Mouse (Mus musculus) spleen, postnatal 10 days (tissue): Measurements from ENCODE around the gene Fads1.
A peak's percentile ranks its signal among the peaks of the same experiment; 100 is the strongest.
"Not testable (repeated sequence)": the region's sequence is repeated elsewhere in the genome, so short reads cannot be mapped to it uniquely, and the experiment has no call there.

ENCODE experiments used
- DNase-seq, 2 experiments: peaks; one replicate each; pipeline ENCODE4 v3.0.0; 2021 to 2022; ENCODE audit warnings: low spot score in 2 of 2

The Fads1 gene

DNA sequence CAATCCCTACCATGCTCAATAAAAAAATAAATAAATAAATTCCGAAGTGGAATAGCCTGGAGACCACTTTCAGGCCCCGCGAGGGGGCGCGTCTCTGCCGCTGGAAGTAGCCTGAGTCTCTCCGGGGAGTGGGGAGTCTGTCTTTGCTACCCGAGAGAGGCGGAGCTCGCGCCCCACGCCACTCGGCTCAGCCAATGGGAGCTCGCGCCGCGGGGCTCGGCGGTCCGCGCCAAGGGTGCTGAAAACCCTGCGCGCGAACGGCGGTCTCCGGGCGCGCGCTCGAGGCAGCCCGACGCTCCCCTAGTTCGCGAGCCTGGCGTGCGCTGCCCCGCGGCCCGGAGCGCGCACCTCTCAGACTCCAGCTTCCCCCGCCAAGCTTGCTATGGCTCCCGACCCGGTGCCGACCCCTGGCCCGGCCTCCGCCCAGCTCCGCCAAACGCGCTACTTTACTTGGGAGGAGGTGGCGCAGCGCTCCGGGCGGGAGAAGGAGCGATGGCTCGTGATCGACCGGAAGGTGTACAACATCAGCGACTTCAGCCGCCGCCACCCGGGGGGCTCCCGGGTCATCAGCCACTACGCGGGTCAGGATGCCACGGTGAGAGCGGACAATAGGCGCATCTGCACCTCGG is at the start of gene Fads1:
Gene Fads1, plus strand, starts transcription at position 219 of the 629 bp plus-strand sequence.
- DNase-seq: peak; percentile 82 to 91

DNA sequence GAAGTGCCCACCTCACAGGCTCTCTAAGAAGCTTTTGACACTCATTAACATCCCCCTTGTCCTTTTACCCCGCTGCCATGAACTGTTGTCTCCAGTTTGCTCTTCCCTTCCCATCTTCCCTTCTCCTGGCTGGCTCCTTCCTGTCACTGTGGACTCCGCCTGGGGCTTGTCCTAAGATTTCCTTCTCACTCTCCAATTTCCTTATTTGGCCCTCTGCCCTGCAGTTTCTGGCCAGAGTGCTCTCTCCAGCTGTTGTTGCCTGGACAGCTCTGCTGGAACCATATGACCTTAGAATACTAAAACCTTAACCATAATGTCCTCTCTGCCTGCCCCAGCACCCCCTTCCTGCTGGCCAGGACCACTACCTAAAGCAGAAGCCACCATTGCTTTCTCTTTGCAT is 48.0 kb upstream of the Fads1 start:
- no peak for DNase-seq

DNA sequence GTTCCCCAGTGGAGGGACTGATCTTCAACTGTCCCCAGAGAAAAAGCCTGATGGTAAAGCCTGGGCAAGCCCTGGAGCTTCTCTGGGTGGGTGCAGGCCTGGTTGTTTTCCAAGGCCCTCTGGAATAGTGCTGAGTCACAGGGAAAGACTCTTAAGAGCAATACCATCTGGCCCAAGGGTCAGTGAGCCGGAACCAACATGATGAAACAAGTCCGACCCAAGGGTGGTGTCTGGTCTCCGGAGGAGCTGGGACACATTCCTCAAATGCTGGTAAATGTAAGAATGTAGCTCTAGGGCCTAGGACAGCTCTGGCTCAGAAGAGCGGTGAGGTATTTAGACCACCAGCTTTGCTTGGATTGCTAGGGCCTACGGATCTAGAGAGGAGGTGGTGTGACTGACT is 45.3 kb upstream of the Fads1 start:
- no peak for DNase-seq

DNA sequence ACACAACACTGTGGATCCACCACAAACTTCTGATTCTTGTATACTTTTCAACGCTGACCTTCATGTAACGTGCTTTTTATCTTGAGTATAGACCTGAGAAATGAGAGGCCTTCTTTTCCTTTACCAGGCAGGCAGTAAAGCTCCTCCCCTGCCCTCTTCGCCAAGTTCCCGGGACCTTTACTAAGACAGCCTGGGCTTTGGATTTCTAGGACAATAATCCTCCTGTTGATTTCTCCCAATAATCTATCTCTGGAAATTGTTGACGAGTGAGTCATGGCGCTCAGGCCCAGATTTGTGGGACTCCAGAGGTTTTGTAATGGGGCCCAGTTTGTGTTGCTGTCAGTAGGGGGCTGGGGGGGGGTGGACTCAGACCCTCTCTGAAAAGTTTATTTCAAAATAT is 43.0 kb upstream of the Fads1 start:
- no peak for DNase-seq

DNA sequence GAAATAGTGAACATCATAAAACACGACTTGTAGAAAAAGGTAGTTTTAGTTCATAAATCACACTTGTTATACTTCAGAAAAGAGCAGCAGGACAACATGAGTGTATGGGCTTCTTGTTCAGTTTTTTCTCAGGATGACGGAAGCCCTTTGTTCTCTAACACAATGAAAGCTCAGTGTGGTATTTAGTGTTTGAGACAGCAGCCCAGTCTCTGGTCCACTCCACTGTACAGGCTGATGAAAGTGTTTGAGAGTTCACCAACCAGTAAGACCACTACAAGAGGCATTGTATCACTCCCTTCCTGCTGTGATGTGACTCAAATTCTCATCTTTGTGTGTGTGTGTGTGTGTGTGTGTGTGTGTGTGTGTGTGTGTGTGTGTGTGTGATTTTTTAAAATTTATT is 39.0 kb upstream of the Fads1 start:
- DNase-seq: no peak

DNA sequence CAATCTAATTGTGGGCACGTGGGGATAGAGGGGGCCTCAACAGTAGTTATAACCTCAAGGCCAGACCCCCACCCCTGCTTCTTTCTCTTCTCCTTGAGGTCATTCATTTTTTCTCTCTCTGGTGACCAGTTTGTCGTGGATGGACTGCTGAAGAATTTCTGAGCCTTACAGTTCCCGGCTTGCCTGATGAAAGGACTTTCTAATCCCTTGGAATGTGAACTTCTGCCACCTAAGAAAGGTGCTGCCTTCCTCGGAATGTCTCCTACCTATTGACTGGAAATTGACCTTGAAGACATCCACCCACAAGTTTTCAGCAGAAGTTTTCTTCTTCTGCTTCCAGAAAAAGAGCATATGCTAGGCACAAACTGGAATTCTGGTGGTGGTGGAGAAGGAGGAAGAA is 38.2 kb upstream of the Fads1 start:
- no peak for DNase-seq

DNA sequence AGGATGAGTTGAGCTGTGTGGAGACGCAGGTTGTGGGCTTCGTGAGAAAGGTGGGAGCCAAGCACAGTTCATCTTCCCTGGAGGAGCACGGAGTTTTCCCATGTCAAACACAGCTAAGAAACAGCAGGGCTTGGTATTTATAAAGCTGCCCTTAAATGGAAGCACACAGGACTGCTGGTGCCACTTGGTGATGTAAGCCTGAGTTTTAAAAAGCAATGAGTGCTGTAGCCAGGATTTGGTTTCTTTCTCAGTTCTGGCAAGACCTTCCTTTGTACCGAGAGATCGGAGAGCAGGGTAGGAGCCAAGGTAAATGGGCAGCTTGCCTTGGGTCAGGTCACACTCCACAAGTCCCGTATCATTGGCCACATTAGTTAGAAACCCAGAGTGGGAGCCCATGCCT is 34.1 kb upstream of the Fads1 start:
- no peak for DNase-seq

DNA sequence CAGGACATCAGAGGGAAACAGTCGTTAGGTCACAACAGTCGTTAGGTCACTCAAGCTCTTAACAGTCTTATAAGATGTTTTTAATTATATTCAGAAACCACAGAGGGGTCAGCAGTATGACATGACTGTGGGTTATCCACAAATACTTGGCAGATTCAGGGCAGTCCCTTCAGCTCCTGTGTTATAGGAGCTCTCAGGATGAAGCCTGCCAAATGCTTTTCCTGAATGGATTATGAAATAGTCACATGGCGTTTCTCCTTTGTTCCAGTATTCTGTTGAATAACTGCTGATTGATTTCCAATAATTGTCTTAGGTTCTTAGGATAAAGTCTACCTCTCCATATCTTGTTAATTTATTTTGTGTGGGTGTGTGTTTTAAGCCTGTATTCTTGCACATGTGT is 33.5 kb upstream of the Fads1 start:
- DNase-seq: no peak

DNA sequence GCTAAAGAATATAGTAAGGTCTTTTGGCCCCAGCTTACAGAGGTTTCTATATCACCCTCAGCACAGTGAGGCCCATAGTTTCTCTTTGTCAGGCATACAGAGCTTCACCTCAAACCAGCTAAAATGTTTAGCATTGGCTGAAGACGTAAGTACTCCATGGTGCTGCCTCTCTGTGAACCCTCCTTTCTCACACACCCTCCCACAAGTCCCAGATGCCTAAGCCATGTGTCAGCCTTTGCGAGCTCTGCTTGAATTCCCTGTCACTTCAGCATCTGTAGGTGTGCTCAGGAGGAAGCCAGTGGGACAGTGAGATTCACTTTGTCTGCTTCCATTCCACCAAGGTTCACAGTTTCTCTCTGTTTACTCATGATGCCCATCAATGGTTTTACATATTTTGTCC is 25.0 kb upstream of the Fads1 start:
- no peak for DNase-seq

DNA sequence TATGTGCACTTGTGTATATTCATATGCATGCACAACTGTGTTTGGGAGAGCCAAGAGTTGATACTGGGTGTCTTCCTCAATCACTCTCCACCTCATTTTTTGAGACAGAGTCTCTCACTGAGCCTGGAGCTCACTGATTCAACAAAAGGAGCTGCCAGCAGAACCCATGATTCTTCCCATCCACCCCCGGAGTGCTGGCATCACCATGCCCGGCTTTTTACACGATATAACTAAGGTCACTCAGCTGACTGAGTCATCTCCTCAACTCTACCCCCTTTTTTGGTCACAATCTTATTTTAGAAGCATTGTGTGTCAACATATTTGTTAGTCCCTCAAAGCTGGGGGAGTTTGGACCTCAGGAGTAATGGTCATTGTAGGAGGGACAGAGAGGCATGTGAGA is 18.8 kb upstream of the Fads1 start:
- no peak for DNase-seq

DNA sequence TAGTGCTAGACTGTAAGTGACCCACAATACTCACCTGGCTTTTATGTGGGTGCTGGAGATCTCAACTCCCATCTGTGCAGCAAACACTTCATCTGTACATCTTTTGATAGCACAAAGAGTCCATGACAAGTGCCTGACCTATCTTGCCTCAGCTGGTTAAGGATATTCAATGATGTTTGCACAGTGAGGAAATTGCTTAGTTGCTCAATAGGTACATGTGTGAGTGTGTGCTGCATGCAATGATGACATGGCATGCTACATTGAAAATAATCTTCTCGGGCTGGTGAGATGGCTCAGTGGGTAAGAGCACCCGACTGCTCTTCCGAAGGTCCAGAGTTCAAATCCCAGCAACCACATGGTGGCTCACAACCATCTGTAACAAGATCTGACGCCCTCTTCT is 16.8 kb upstream of the Fads1 start:
- DNase-seq: peak in 1 of 2 experiments; percentile 0

DNA sequence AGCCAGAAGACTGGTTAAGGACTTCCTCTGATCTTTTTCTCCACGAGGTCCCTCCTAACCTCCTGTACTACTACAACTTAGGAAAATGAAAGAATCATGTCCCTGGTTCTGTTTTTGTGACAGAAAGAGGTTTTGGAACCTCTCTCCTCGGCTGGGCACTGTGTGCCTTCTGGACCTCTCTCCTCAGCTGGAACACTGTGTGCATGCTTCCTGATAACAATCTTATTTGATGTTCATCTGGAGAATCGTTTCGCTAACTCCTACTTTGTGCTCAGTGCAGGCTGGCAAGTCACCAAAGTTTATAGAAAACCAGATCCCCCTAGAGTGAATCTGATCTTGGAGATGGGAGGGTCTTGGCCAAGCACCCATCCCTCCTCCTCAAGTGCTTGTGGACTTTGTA is 15.6 kb upstream of the Fads1 start:
- peak in 1 of 2 experiments; percentile 5 for DNase-seq

DNA sequence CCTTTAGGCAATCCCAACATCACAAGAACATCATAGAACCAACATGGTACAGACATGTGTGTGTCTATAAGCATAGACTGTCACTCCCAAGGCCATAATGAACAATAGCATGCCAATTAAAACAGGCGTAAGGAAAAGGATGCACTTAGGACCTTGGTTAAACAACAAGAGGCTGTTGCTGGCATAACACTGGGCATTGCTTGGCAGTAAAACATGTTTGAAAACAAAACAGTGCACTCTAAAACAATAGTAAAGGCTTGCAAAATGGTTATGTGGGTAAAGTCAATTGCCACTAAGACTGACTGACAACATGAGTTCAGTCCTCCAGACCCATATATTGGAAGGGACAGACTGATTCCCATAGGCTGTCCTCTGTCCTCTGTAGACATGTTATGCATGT is 14.7 kb upstream of the Fads1 start:
- DNase-seq: peak in 1 of 2 experiments; percentile 1

DNA sequence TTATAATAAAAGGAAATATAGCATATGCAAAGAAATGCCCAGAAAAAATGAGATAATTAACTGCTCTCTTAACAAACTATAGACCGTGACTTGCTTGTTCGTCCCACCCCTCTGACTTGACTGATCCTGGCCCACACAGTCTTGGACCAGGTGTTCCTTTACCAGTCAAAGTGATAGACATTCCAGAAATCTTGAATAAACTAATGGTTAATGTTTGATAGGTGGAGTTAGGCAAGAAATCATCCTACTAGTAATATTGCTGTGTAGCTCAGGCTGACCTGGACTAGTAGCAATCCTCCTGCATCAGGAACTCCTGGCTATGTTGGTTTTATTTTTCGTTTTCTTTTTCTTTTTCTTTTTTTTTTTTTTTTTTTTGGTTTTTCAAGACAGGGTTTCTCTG is 14.2 kb upstream of the Fads1 start:
- DNase-seq: no peak

DNA sequence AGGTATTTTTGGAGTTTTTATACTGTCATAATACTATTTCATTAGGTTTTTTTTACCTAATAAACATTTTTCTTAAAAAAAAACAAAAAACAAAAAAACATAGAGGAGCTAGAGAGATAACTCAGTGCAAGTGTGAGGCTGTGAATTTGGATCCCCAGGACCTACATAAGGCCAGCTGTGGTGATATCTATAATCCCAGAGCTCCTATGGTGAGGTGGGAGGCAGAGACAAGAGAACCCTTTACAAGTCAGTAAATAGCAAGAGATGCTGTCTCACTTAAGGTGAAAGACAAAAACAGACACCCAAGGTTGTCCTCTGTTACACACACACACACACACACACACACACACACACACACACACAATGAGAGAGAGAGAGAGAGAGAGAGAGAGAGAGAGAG is 13.5 kb upstream of the Fads1 start:
- DNase-seq: no peak

DNA sequence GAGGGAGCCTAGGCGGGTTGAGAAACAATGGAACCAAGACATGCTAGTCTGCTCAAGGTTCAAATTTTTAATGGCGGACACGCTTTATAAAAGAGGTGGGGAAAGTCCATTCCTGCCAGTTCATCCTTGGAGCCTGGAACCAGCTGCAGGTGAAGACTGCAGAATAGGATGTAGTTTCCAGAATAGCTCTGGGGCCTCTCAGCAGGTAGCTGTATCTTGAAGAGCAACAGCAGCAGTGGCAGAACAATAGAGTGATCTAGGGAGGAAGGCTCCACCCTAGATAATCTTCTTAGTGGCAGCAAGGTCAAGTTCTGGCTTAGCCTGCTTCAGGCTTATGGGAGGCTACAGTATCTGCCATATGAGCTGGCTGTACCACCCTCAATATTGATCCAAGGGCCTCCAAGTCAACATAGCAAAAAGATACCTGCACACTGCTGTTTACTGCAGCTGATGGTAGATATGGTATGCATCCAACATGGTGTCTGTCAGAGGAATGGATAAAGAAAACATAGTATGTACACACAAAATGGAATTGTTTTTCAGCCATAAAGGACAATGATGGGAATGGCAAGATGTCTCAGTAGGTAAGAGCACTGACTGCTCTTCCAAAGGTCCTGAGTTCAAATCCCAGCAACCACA is 12.9 kb upstream of the Fads1 start:
- DNase-seq: not testable (repeated sequence)

DNA sequence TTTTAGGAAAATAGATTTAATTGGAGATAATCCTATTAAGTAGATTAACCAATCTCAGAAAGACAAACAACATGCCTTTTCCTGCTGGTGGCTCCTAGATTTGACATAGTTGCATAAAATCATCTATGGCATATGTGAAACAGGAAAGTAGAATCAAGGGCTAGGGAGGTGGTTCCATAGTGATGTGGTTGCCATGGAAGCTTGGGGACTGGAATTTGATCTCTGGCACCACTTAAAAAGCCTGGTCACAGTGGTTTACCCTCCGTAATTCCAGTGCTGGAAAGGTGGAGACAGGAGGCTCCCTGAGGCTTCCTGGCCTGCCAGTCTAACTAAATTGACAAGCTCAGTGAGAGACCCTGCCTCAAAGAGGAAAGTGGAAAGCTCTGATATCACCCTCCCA is 12.2 kb upstream of the Fads1 start:
- DNase-seq: no peak

DNA sequence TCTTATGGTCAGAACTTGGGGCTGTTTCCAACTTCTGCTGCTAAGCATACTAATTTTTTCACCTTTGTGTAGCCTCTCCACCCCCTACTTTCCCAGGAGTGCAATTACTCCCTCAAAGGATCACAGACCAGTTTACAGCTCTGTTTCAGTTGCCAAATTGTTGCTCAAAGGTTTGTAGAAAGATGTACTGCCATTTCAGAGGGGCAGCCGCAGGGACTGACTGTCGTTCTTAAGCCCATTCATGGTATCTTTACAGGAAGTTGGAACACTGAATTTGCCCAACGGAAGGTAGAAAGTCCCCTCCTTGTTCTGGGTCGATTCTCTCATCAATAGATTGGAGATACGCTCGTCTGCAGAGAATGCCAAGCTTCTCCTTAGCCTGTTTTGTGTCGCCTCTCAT is 11.3 kb upstream of the Fads1 start:
- no peak for DNase-seq

DNA sequence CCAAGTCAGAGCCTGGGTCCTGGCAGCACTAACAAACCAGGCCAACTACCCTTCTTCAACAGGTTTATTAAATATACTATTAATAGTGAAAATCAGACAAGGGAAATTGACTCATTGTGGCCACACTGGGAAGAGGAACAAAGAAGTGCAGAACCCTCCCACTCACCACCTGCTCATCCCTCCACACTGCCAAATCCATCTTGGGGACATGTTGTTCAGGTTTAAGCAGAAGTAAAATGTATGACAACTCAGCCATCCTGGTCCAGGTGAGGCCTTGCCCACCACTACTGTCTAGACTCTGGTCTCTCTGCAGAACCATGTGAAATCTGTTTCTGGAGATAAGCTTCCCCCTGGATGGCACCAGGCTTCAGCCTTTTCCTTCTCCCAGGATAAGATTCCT is 10.8 kb upstream of the Fads1 start:
- DNase-seq: peak in 1 of 2 experiments; percentile 15

DNA sequence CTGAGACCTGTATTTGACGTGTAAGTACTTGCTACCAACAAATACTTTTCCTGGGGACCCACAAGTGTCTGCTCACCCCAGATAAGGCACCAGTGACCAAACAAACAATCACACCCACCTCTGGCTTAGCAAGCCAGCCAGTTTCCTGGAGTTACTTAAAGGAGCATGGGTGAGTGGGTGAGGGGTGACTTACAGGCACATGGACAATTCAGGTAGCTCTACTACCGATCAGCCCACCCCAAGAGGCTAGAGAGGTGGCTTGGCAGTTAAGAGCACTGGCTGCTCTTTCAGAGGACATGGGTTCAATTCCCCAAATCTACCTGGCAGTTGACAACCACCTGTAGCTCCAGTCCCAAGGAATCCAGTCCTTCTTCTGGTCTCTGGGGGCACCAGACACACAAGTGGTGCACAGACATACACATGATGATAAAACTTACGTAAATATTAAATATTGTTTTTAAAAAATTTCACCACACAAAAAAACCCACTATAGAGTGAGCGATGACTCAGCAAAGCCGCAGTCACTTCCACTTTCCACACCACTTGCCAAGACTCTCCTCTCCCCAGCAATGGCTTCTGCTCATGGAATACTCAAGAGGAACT is 9.5 kb upstream of the Fads1 start:
- DNase-seq: peak; percentile 66

DNA sequence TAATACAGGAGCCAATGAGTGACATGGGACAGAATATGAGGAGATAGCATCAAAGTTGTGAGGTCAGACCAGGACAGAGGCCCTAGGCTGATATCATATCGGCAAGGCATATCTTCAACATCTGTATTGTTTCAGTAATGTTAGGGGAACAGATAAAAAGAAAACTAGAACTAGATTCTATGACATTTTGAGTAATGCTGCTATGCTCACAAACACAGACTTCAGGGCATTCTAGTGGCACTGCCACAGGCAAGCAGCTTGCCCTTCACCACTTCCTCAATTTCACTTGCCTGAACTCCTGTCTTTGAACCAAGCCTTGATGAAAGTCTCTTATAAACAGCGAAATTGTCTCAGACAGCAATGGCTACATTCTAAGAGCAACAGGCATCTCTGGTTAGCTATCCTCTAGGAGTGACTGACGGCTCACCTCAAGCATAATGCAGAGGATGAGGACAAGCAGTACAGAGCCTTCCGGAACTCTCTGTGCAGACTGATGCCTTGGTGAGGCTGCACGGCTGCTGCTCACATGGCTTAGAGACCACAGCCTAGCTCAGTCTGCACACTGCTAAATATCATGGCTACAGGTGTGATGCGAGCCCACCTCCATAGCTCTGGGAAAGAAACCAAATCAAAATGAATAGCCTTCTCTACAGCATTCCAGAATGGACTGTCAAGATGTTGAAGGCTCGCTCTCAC is 8.7 kb upstream of the Fads1 start:
- peak; percentile 33 to 42 for DNase-seq

DNA sequence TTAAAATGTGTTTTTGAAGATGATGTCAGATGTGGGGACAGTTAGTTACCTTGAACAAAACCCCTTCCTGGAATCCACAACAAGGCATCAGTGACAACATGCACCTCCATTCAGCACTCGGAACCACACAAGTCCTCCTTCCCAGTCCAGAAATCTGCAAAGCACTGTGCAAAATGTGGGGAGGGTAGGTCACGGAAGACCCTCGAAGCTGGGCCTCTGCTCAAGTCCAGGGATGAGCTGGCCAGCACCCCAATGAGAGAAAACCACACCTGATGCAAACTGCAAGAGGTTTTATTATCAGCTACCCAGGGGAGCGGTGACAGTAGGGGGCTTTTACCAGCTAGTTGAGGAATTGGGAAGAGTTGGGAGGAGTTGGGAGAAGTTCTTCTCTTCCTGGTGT is 7.7 kb upstream of the Fads1 start:
- peak in 1 of 2 experiments; percentile 8 for DNase-seq

DNA sequence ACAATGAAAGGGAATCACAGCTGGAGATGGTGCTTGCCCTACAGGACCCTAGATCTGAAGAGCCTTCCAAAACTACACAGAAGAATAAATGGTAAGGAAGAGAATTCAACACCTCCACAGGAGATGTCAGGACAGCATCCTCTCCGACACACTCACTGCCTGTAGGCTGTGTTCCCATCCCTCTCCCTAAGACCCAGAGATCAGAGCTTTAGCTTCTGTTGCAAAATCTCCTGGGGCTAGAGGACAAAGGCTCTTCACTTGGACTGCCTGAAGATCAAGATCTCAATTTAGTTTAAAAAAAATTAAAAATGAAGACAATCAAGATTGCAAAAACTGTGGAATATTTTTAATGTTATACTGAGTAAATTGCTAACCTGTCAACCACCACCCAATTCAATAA is 6.2 kb upstream of the Fads1 start:
- DNase-seq: peak in 1 of 2 experiments; percentile 2
